22 mouse cellular contexts compared by ENCODE assay signal in the genomic region with DNA sequence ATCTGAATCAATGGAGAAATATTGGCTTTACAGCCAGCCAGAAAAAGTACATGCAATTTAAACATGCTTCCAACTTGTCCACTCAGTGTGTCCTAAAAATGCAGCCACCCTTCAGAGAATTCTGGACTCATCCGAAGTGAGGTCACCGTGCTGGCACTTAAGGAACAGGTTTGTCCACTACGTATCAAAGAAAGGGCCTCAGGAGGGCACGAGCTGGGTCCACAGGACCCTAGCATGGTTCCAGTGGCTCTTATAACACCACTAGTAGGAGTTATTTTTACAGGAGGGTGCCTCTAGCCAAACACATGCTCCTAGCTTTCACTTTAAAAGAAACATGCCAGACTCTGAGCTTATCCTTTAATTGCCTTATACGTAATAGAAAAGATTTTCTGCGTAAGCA. TPM values are rescaled to one million over a fixed set of nuclear protein-coding genes. Genes with fewer than 3 reads are reported as not detected.
DNase-seq lines count a peak whose midpoint lies in the region; ATAC-seq and TF ChIP-seq lines count a peak whose summit lies in the region.
"Had no signal": no experiment of that assay in that cellular context is flagged by ENCODE, and none has a peak within 500 bp of the region (broad histone marks: within the 10 kb centered on the region; RNA-seq: fewer than 3 reads in every experiment).

No protein-coding gene starts in this region.

- H3K9me3 ChIP-seq in stomach, embryonic 16.5 days (replicated peaks; ENCODE audit: control insufficient read depth, low read length), result no peaks in the 10 kb centered on the region
- H3K9me3 ChIP-seq: forebrain, embryonic 10.5 days; forebrain, embryonic 13.5 days; heart, embryonic 10.5 days; heart, embryonic 13.5 days; hindbrain, embryonic 12.5 days; hindbrain, embryonic 15.5 days had no signal

- peak; percentile 30 for DNase-seq in gastrocnemius, adult 2 months
- DNase-seq in gastrocnemius, postnatal 14 days, result no peak
- peak; percentile 42 for DNase-seq in lung, postnatal 25 days (ENCODE audit: low spot score)
- DNase-seq in lung, postnatal 36 days, result peak; percentile 59
- no peak for DNase-seq in ovary, postnatal 10 days (ENCODE audit: low spot score)
- no peak for DNase-seq in cerebellum, adult 9-11 months
- DNase-seq: adrenal gland, adult 2 months; cerebellum, adult 11-12 months; cerebellum, adult 8-10 months; cerebellum, postnatal 14 days; gastrocnemius, postnatal 25 days; heart, adult 2 months; heart, postnatal 14 days had no signal

- no peaks in the 10 kb centered on the region for H3K27me3 ChIP-seq in stomach, embryonic 16.5 days (ENCODE audit: control insufficient read depth, insufficient read depth, low read length)
- H3K27me3 ChIP-seq: forebrain, embryonic 13.5 days; heart, embryonic 13.5 days; hindbrain, embryonic 12.5 days; hindbrain, embryonic 15.5 days had no signal

- TF ChIP-seq CTCF in gastrocnemius, adult 2 months (IDR thresholded peaks at IDR 0.05), result no peak

- H3K4me2 ChIP-seq in stomach, embryonic 16.5 days (ENCODE audit: low read depth, low read length), result no peak overlapping the region
- H3K4me2 ChIP-seq: forebrain, embryonic 13.5 days; heart, embryonic 13.5 days; hindbrain, embryonic 12.5 days; hindbrain, embryonic 15.5 days had no signal

- peak overlapping the region; percentile 56; the same call in 1 of the 2 replicates for H3K27ac ChIP-seq in gastrocnemius, adult 2 months
- H3K27ac ChIP-seq in stomach, embryonic 16.5 days (ENCODE audit: low read length), result peak overlapping the region; percentile 45; the same call in 1 of the 2 replicates
- H3K27ac ChIP-seq: forebrain, embryonic 10.5 days; forebrain, embryonic 13.5 days; heart, adult 2 months; heart, embryonic 10.5 days; heart, embryonic 13.5 days; hindbrain, embryonic 12.5 days; hindbrain, embryonic 15.5 days had no signal

- H3K9ac ChIP-seq in stomach, embryonic 16.5 days (ENCODE audit: low read length), result no peak overlapping the region
- H3K9ac ChIP-seq: forebrain, embryonic 13.5 days; heart, embryonic 13.5 days; hindbrain, embryonic 12.5 days; hindbrain, embryonic 15.5 days had no signal

- WGBS in stomach, embryonic 16.5 days, result 76% methylated on average over 6 of the region's 6 CpGs

- ATAC-seq in stomach, embryonic 16.5 days (ENCODE audit: insufficient read depth, low FRiP score), result no peak
- ATAC-seq: CD4-positive, CD25-positive, alpha-beta regulatory T cell, adult 4 months; forebrain, embryonic 13.5 days; forebrain, embryonic 16.5 days had no signal

- no peak overlapping the region for H3K4me3 ChIP-seq in gastrocnemius, adult 2 months
- H3K4me3 ChIP-seq in stomach, embryonic 16.5 days (replicated peaks; ENCODE audit: low read length), result no peak overlapping the region
- H3K4me3 ChIP-seq: forebrain, embryonic 10.5 days; forebrain, embryonic 13.5 days; heart, adult 2 months; heart, embryonic 10.5 days; heart, embryonic 13.5 days; hindbrain, embryonic 12.5 days; hindbrain, embryonic 15.5 days had no signal

- H3K36me3 ChIP-seq in stomach, embryonic 16.5 days (ENCODE audit: control insufficient read depth, insufficient read depth, low read length), result no peaks in the 10 kb centered on the region
- H3K36me3 ChIP-seq: forebrain, embryonic 10.5 days; heart, embryonic 10.5 days; heart, embryonic 13.5 days; hindbrain, embryonic 12.5 days; hindbrain, embryonic 15.5 days had no signal

- peaks cover 3% of the 10 kb centered on the region; the same call in 1 of the 2 replicates for H3K4me1 ChIP-seq in stomach, embryonic 16.5 days (ENCODE audit: control insufficient read depth, insufficient read depth, low read length)
- H3K4me1 ChIP-seq: forebrain, embryonic 13.5 days; hindbrain, embryonic 15.5 days had no signal

- intact Hi-C loops in gastrocnemius, adult 2 months (cut with DNase I), result no loop called here
- intact Hi-C loops in gastrocnemius, postnatal 14 days (cut with DNase I; ENCODE audit: low total_unique reads), result no loop called here

RNA-seq across cellular contexts. Expression of a gene that starts 28.9 kb away (rescaled TPM):
- total RNA-seq in gastrocnemius, adult 2 months (2021), result 100 to 1,000 TPM; 208 to 210 TPM
- total RNA-seq in gastrocnemius, postnatal 14 days (2021), result 100 to 1,000 TPM; 137 to 328 TPM
- polyA plus RNA-seq in stomach, embryonic 16.5 days (2015; fragmentation: Nextera tagmentation; extraction: Ambion mirVana), result 34.3 and 35.9 TPM in 2 replicates

Comparison
In these comparisons a context has a peak if more than half of its experiments do, and no peak if none do; other contexts are left out.
1. DNase-seq: peak in gastrocnemius, adult 2 months (single experiment), lung, postnatal 25 days (single experiment) and lung, postnatal 36 days (single experiment); none in gastrocnemius, postnatal 14 days (single experiment), ovary, postnatal 10 days (single experiment) and cerebellum, adult 9-11 months (single experiment).